Mouse (Mus musculus) liver, adult 2 months (tissue): ENCODE data around the gene E2f7.

Experiments used
- CTCF ChIP-seq: fragments of 200-500 bp; IDR thresholded peaks from 2 replicates; pipeline ENCODE4 v1.5.1; 2011; ENCODE audit warnings: low read depth, low read length, control low read depth
- POLR2A ChIP-seq: fragments of 200-500 bp; IDR thresholded peaks from 2 replicates; pipeline ENCODE4 v1.6.1; 2011; ENCODE audit warnings: low read length, control low read depth; ENCODE audit not compliant: insufficient read depth; ENCODE audit errors: extremely low read depth

DNA sequence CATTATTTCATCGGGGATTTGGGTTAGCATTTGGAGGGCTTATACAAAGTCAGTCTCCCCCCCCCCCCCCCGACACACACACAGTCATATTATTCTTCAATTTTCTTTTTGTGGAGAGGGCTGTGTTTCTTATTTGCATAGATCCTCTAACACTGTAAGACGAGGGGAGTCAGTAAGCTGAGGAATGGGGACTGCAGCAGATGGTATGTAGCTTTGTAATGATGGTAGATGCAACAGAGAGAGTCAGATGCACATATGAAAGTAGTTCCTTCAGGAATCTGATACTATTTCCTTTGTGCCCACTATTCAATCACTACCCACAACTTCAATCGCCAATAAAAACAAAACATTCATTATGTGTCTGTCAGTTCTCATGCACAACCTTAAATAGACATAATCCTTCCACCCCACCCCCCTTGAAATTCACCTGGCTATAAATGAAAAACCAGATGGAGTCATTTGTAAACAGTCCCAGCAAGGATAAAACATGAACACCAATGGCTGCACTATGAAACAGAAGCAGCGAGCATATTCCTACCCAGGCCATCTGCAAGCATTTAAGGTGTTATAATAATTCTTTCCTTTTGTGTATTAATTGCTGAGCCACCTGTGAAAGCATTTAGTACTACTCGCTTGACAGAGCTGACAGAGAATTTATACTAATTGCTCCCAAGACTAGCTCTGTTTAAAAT, 90.0 kb downstream of the E2f7 start:
- TF ChIP-seq CTCF (no peak), POLR2A (no peak)
